Mouse (Mus musculus): Measurements from ENCODE around the gene Dazap2.

DNA sequence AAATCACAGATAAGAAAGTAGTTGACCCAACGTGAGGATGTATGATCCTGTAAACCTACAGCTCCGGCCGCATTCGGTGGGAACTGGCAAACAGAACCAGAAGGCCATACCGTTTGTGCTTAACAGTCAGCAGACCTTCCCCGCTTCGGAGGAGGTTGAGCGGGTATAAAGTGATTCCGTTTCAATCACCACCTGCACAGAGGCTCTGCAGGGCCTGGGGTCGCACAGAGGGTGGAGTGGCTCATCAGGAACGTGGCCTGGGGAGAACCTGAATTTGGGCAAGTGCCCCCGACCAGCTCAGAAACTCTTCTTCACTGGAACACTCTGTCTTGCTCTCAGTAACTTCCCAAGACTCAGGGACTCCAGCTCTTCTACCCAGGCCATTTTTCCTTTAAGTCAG lies 51.7 kb downstream of the Dazap2 start:
- TF ChIP-seq POLR2A (IDR thresholded peaks at IDR 0.05; ENCODE audit: insufficient read depth, low read depth, low read length): no peak
- TF ChIP-seq CTCF (IDR thresholded peaks at IDR 0.05; ENCODE audit: insufficient read depth, low read depth, low read length): no peak

Measured in olfactory bulb, adult 2 months (tissue).